Mouse (Mus musculus) bone marrow, adult 2 months (tissue): ENCODE data around the gene Nfkbie.

Experiments used
- CTCF ChIP-seq: fragments of 200-500 bp; IDR thresholded peaks from 2 replicates; pipeline ENCODE4 v1.5.1; 2011; ENCODE audit warnings: low read length, control low read depth; ENCODE audit not compliant: control insufficient read depth, insufficient read depth
- POLR2A ChIP-seq: fragments of 200-500 bp; IDR thresholded peaks from 2 replicates; pipeline ENCODE4 v1.6.1; 2011; ENCODE audit warnings: low read depth, mild to moderate bottlenecking, control low read depth, low read length, borderline replicate concordance; ENCODE audit not compliant: control insufficient read depth

DNA sequence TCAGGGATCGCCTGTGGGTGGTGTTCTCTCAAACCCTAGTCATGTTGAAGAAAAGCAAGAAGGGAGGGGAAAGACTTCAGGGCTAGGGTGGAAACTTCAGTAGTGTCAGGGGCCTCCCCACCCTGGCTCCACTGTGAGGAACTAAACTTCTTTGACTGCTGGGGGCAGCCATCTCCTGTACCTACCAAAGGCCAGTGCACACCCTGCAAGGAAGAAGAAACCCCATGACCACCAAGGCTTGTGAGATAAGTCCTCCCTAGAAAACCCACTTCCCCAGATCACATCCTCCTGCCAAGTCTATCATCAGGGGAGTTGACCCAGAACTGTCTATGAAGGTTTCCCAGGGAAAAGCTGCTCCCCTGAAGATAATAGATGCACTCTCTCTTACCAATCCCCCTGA, 1.1 kb upstream of the Nfkbie start:
- no peak for TF ChIP-seq CTCF
- TF ChIP-seq POLR2A: no peak
